Mouse (Mus musculus): ENCODE measurements around the gene Figla.

GRCm38 (mm10) chr6:86067145-86067544, 51.2 kb downstream of the Figla start:
- TF ChIP-seq CTCF (IDR thresholded peaks at IDR 0.05; ENCODE audit: control insufficient read depth, insufficient read depth, insufficient replicate concordance, low read depth, low read length) (no peak), POLR2A (IDR thresholded peaks at IDR 0.05; ENCODE audit: control insufficient read depth, low read depth, low read length) (no peak)

Measured in testis, adult 2 months (tissue).